10 mouse cellular contexts compared by ENCODE assay signal in genomic region chr10:80330888-80331287, GRCm38 (mm10). TPM values are rescaled to one million over a fixed set of nuclear protein-coding genes. Genes with fewer than 3 reads are reported as not detected.
DNase-seq lines count a peak whose midpoint lies in the region; ATAC-seq lines count a peak whose summit lies in the region.
"Had no signal": no experiment of that assay in that cellular context is flagged by ENCODE, and none has a peak within 500 bp of the region (broad histone marks: within the 10 kb centered on the region; RNA-seq: fewer than 3 reads in every experiment).

No protein-coding gene starts in this region.

- DNase-seq in heart, postnatal 14 days: no peak
- peak; percentile 48 for DNase-seq in MN1 (ENCODE audit: low spot score)
- peak; percentile 55 for DNase-seq in lung, postnatal 36 days
- DNase-seq in frontal cortex, postnatal 10 days (ENCODE audit: low spot score in 2 of 2): no peak
- no peak for DNase-seq in kidney, adult 11 months
- no peak for DNase-seq in urinary bladder, adult 2 months (ENCODE audit: low spot score)
- DNase-seq: kidney, postnatal 14 days had no signal

- WGBS in heart, embryonic 15.5 days: 51% methylated on average over 2 of the region's 2 CpGs
- 75% methylated on average over 2 of the region's 2 CpGs for WGBS in hindbrain, embryonic 15.5 days

- no peak for ATAC-seq in heart, embryonic 15.5 days (replicated peaks; ENCODE audit: insufficient number of reproducible peaks, insufficient read depth, low FRiP score, low read depth)
- ATAC-seq in hindbrain, embryonic 15.5 days (ENCODE audit: low FRiP score, low read depth): no peak

- peaks cover 50% of the 10 kb centered on the region for H3K27me3 ChIP-seq in heart, embryonic 15.5 days
- no peaks in the 10 kb centered on the region for H3K27me3 ChIP-seq in hindbrain, embryonic 15.5 days

- H3K9me3 ChIP-seq in heart, embryonic 15.5 days (replicated peaks): no peaks in the 10 kb centered on the region
- no peaks in the 10 kb centered on the region for H3K9me3 ChIP-seq in hindbrain, embryonic 15.5 days

- H3K4me2 ChIP-seq in heart, embryonic 15.5 days: peak overlapping the region; percentile 95
- peak overlapping the region; percentile 91 for H3K4me2 ChIP-seq in hindbrain, embryonic 15.5 days

- peak overlapping the region; percentile 55; the same call in 1 of the 2 replicates for H3K4me3 ChIP-seq in heart, embryonic 15.5 days
- peak overlapping the region; percentile 50; the same call in 1 of the 2 replicates for H3K4me3 ChIP-seq in hindbrain, embryonic 15.5 days

- intact Hi-C loops in heart, postnatal 14 days (cut with DNase I): no loop called here

- peaks cover 21% of the 10 kb centered on the region for H3K4me1 ChIP-seq in heart, embryonic 15.5 days (replicated peaks)
- H3K4me1 ChIP-seq in hindbrain, embryonic 15.5 days (replicated peaks): peaks cover 12% of the 10 kb centered on the region

- no peak overlapping the region for H3K27ac ChIP-seq in heart, embryonic 15.5 days
- no peak overlapping the region for H3K27ac ChIP-seq in hindbrain, embryonic 15.5 days (replicated peaks)

- H3K36me3 ChIP-seq in heart, embryonic 15.5 days: no peaks in the 10 kb centered on the region
- H3K36me3 ChIP-seq in hindbrain, embryonic 15.5 days: no peaks in the 10 kb centered on the region

- H3K9ac ChIP-seq in heart, embryonic 15.5 days: peak overlapping the region; percentile 50; the same call in 1 of the 2 replicates
- H3K9ac ChIP-seq in hindbrain, embryonic 15.5 days: no peak overlapping the region

RNA-seq across cellular contexts. Expression of gene Reep6, which starts 1.1 kb away (rescaled TPM):
- polyA plus RNA-seq in heart, embryonic 15.5 days (2015; fragmentation: Nextera tagmentation; extraction: Ambion mirVana): 1.6 and 3.4 TPM in 2 replicates
- 1 to 10 TPM; 2.0 to 2.6 TPM for total RNA-seq in heart, postnatal 14 days (2021)
- 5.7 and 7.1 TPM in 2 replicates for polyA plus RNA-seq in hindbrain, embryonic 15.5 days (2015; fragmentation: Nextera tagmentation; extraction: Ambion mirVana)
- 7.7 and 18.0 TPM in 2 replicates for polyA plus RNA-seq in urinary bladder, adult 2 months (2012; rRNA removed)
- total RNA-seq: monocyte, adult 5-6 weeks had no signal

RNA-seq across cellular contexts. Expression of gene Pcsk4, which starts 1.6 kb away (rescaled TPM):
- polyA plus RNA-seq in heart, embryonic 15.5 days (2015; fragmentation: Nextera tagmentation; extraction: Ambion mirVana): 1.3 and 1.5 TPM in 2 replicates
- 1 to 10 TPM; 1.0 to 1.7 TPM for total RNA-seq in heart, postnatal 14 days (2021)
- polyA plus RNA-seq in hindbrain, embryonic 15.5 days (2015; fragmentation: Nextera tagmentation; extraction: Ambion mirVana): 6.1 and 6.7 TPM in 2 replicates
- 9.5 and 9.9 TPM in 2 replicates for polyA plus RNA-seq in urinary bladder, adult 2 months (2012; rRNA removed)

RNA-seq across cellular contexts. Expression of gene 2310011J03Rik, which starts 10.6 kb away (rescaled TPM):
- polyA plus RNA-seq in heart, embryonic 15.5 days (2015; fragmentation: Nextera tagmentation; extraction: Ambion mirVana): 32.4 and 36.8 TPM in 2 replicates
- 10 to 100 TPM; 13.3 to 15.0 TPM for total RNA-seq in heart, postnatal 14 days (2021)
- 29.8 and 30.1 TPM in 2 replicates for polyA plus RNA-seq in hindbrain, embryonic 15.5 days (2015; fragmentation: Nextera tagmentation; extraction: Ambion mirVana)
- 41.8 and 45.6 TPM in 2 replicates for polyA plus RNA-seq in urinary bladder, adult 2 months (2012; rRNA removed)

RNA-seq across cellular contexts. Expression of gene Adamtsl5, which starts 17.3 kb away (rescaled TPM):
- polyA plus RNA-seq in heart, embryonic 15.5 days (2015; fragmentation: Nextera tagmentation; extraction: Ambion mirVana): 10.9 and 12.7 TPM in 2 replicates
- 10 to 100 TPM; 43.8 to 44.5 TPM for total RNA-seq in heart, postnatal 14 days (2021)
- polyA plus RNA-seq in hindbrain, embryonic 15.5 days (2015; fragmentation: Nextera tagmentation; extraction: Ambion mirVana): 0.76 and 1.2 TPM in 2 replicates
- polyA plus RNA-seq in urinary bladder, adult 2 months (2012; rRNA removed): 57.9 and 65.7 TPM in 2 replicates
- total RNA-seq: monocyte, adult 5-6 weeks had no signal

RNA-seq across cellular contexts. Expression of gene Plk5, which starts 25.4 kb away (rescaled TPM):
- polyA plus RNA-seq in heart, embryonic 15.5 days (2015; fragmentation: Nextera tagmentation; extraction: Ambion mirVana): 0.06 and 0.09 TPM in 2 replicates
- total RNA-seq in heart, postnatal 14 days (2021): under 1 TPM; 0.12 to 0.22 TPM
- polyA plus RNA-seq in hindbrain, embryonic 15.5 days (2015; fragmentation: Nextera tagmentation; extraction: Ambion mirVana): 6.1 and 6.4 TPM in 2 replicates
- polyA plus RNA-seq in urinary bladder, adult 2 months (2012; rRNA removed): 4.5 and 6.4 TPM in 2 replicates
- total RNA-seq: monocyte, adult 5-6 weeks had no signal

Comparison
In these comparisons a context has a peak if more than half of its experiments do, and no peak if none do; other contexts are left out.
1. DNase-seq: peak in MN1 (single experiment) and lung, postnatal 36 days (single experiment); none in heart, postnatal 14 days (0 of 2), frontal cortex, postnatal 10 days (0 of 2), kidney, adult 11 months (single experiment) and urinary bladder, adult 2 months (single experiment).